Mouse (Mus musculus) brown adipose tissue, adult 24 weeks (tissue): ENCODE results near the gene Azgp1. TPM values are rescaled to one million over a fixed set of nuclear protein-coding genes. Genes with fewer than 3 reads are reported as not detected.
"Not testable (repeated sequence)": the region's sequence is repeated elsewhere in the genome, so short reads cannot be mapped to it uniquely, and the experiment has no call there.

ENCODE experiments used
- H3K27ac ChIP-seq: fragments of 200-500 bp; replicated peaks from 2 replicates; pipeline ENCODE4 v1.5.1; 2012; ENCODE audit warnings: low read depth, mild to moderate bottlenecking, low read length
- H3K4me1 ChIP-seq: fragments of 200-500 bp; 2 replicates; pipeline ENCODE4 v1.6.1; 2012; ENCODE audit warnings: low read length, mixed read lengths; ENCODE audit not compliant: control insufficient read depth, insufficient read depth, insufficient read length
- H3K4me3 ChIP-seq: fragments of 200-500 bp; 2 replicates; pipeline ENCODE4 v1.5.1; 2012; ENCODE audit warnings: low read depth, mild to moderate bottlenecking, low read length, moderate library complexity; ENCODE audit not compliant: insufficient read depth
- polyA plus RNA-seq: library from polyadenylated mRNA; stranded (reverse); fragments of >200 nt; gene quantifications from 2 replicates; pipeline ENCODE4 v1.2.4, GENCODE M21; 2012; ENCODE audit not compliant: missing spikeins, insufficient read depth, insufficient read length

Azgp1 gene
- polyA plus RNA-seq, result 2.9 TPM in 1 of 2 replicates, not detected in the other

- Histone ChIP-seq H3K4me1 (no peaks in the 10 kb centered on the region), H3K27ac (no peak within 1 kb of the TSS), H3K4me3 (no peak within 1 kb of the TSS)
Measured at GRCm38 (mm10) chr5:137981300-137981699, at the start of gene Azgp1. Gene Azgp1 (plus strand): TSS chr5:137981520.

GRCm38 (mm10) chr5:137933934-137934333 is 47.4 kb upstream of the Azgp1 start:
- not testable (repeated sequence) for H3K27ac ChIP-seq, H3K4me3 ChIP-seq, H3K4me1 ChIP-seq

GRCm38 (mm10) chr5:137936486-137936885 is 44.8 kb upstream of the Azgp1 start:
- no peak overlapping the region for H3K27ac ChIP-seq
- no peaks in the 10 kb centered on the region for H3K4me1 ChIP-seq
- H3K4me3 ChIP-seq, result no peak overlapping the region

GRCm38 (mm10) chr5:137937238-137937637 is 44.1 kb upstream of the Azgp1 start:
- Histone ChIP-seq H3K4me3 (no peak overlapping the region), H3K4me1 (no peaks in the 10 kb centered on the region), H3K27ac (no peak overlapping the region)

- H3K4me1 ChIP-seq, result no peaks in the 10 kb centered on the region
- H3K27ac ChIP-seq, result no peak overlapping the region
Measured at GRCm38 (mm10) chr5:137940948-137941347, 40.4 kb upstream of the Azgp1 start.

GRCm38 (mm10) chr5:137943133-137943532 is 38.2 kb upstream of the Azgp1 start:
- Histone ChIP-seq H3K4me1 (no peaks in the 10 kb centered on the region), H3K27ac (no peak overlapping the region), H3K4me3 (no peak overlapping the region)

More at GRCm38 (mm10) chr5:137940948-137941347, 40.4 kb upstream of the Azgp1 start:
- no peak overlapping the region for H3K4me3 ChIP-seq

- Histone ChIP-seq H3K27ac (no peak overlapping the region), H3K4me1 (no peaks in the 10 kb centered on the region), H3K4me3 (no peak overlapping the region)
Measured at GRCm38 (mm10) chr5:137947303-137947702, 34.0 kb upstream of the Azgp1 start.

- no peak overlapping the region for H3K27ac ChIP-seq
- H3K4me1 ChIP-seq, result no peaks in the 10 kb centered on the region
- no peak overlapping the region for H3K4me3 ChIP-seq
Measured at GRCm38 (mm10) chr5:137951218-137951617, 30.1 kb upstream of the Azgp1 start.

- no peak overlapping the region for H3K27ac ChIP-seq
- no peaks in the 10 kb centered on the region for H3K4me1 ChIP-seq
- no peak overlapping the region for H3K4me3 ChIP-seq
Measured at GRCm38 (mm10) chr5:137956404-137956803, 24.9 kb upstream of the Azgp1 start.

GRCm38 (mm10) chr5:137962945-137963344 is 18.4 kb upstream of the Azgp1 start, which contains the start of gene Gjc3:
Gene Gjc3 (minus strand): TSS chr5:137963098.
- Histone ChIP-seq H3K4me1 (no peaks in the 10 kb centered on the region), H3K27ac (no peak within 1 kb of the TSS), H3K4me3 (no peak within 1 kb of the TSS)

GRCm38 (mm10) chr5:137966492-137966891 is 14.8 kb upstream of the Azgp1 start:
- H3K4me1 ChIP-seq, result no peaks in the 10 kb centered on the region
- H3K27ac ChIP-seq, result no peak overlapping the region
- H3K4me3 ChIP-seq, result no peak overlapping the region

- Histone ChIP-seq H3K4me1 (no peaks in the 10 kb centered on the region), H3K27ac (no peak overlapping the region)
Measured at GRCm38 (mm10) chr5:137973161-137973560, 8.2 kb upstream of the Azgp1 start.

GRCm38 (mm10) chr5:137973738-137974137 is 7.6 kb upstream of the Azgp1 start:
- no peak overlapping the region for H3K27ac ChIP-seq
- H3K4me1 ChIP-seq, result no peaks in the 10 kb centered on the region

More at GRCm38 (mm10) chr5:137973161-137973560, 8.2 kb upstream of the Azgp1 start:
- no peak overlapping the region for H3K4me3 ChIP-seq

GRCm38 (mm10) chr5:137974724-137975123 is 6.6 kb upstream of the Azgp1 start:
- Histone ChIP-seq H3K4me3 (no peak overlapping the region), H3K4me1 (no peaks in the 10 kb centered on the region), H3K27ac (no peak overlapping the region)

More at GRCm38 (mm10) chr5:137973738-137974137, 7.6 kb upstream of the Azgp1 start:
- H3K4me3 ChIP-seq, result no peak overlapping the region

GRCm38 (mm10) chr5:137975434-137975833 is 5.9 kb upstream of the Azgp1 start:
- no peaks in the 10 kb centered on the region for H3K4me1 ChIP-seq
- H3K27ac ChIP-seq, result no peak overlapping the region
- no peak overlapping the region for H3K4me3 ChIP-seq

- no peak overlapping the region for H3K27ac ChIP-seq
- H3K4me1 ChIP-seq, result no peaks in the 10 kb centered on the region
- no peak overlapping the region for H3K4me3 ChIP-seq
Measured at GRCm38 (mm10) chr5:137977291-137977690, 4.0 kb upstream of the Azgp1 start.
